Mouse (Mus musculus) thymus, adult 2 months (tissue): ENCODE measurements around the gene Msrb1. TPM values are rescaled to one million over a fixed set of nuclear protein-coding genes. Genes with fewer than 3 reads are reported as not detected.

Source experiments
- DNase-seq: peaks from one replicate; pipeline ENCODE4 v3.0.0; 2021
- H3K27ac ChIP-seq: fragments of 200-500 bp; 2 replicates; pipeline ENCODE4 v1.5.1; 2012; ENCODE audit warnings: low read length, control low read depth; ENCODE audit not compliant: control insufficient read depth, insufficient read depth
- H3K27me3 ChIP-seq: fragments of 200-500 bp; 2 replicates; pipeline ENCODE4 v1.6.1; 2012; ENCODE audit warnings: mild to moderate bottlenecking, low read length, moderate library complexity, mixed read lengths; ENCODE audit not compliant: control insufficient read depth, insufficient read depth
- H3K36me3 ChIP-seq: fragments of 200-500 bp; 2 replicates; pipeline ENCODE4 v1.6.1; 2012; ENCODE audit warnings: mild to moderate bottlenecking, low read length, moderate library complexity; ENCODE audit not compliant: control insufficient read depth, insufficient read depth
- H3K4me1 ChIP-seq: fragments of 200-500 bp; replicated peaks from 2 replicates; pipeline ENCODE4 v1.6.1; 2012; ENCODE audit warnings: low read length; ENCODE audit not compliant: control insufficient read depth, insufficient read depth
- H3K4me3 ChIP-seq: fragments of 200-500 bp; 2 replicates; pipeline ENCODE4 v1.5.1; 2012; ENCODE audit warnings: mild to moderate bottlenecking, low read length, control low read depth, moderate library complexity; ENCODE audit not compliant: control insufficient read depth, insufficient read depth
- CTCF ChIP-seq: fragments of 200-500 bp; IDR thresholded peaks from 2 replicates; pipeline ENCODE4 v1.5.1; 2012; ENCODE audit warnings: mild to moderate bottlenecking, control low read depth, low read length, moderate library complexity, borderline replicate concordance; ENCODE audit not compliant: control insufficient read depth, poor library complexity, insufficient read depth; ENCODE audit errors: extremely low read depth
- POLR2A ChIP-seq: fragments of 200-500 bp; IDR thresholded peaks from 2 replicates; pipeline ENCODE4 v1.6.1; 2012; ENCODE audit warnings: mild to moderate bottlenecking, low read length, control low read depth, moderate library complexity; ENCODE audit not compliant: control insufficient read depth, poor library complexity, insufficient read depth; ENCODE audit errors: extremely low read depth
- WGBS: fragments of 180-500 bp; shearing (Covaris S2); methylation state at CpG from one replicate; pipeline ENCODE4 v1.1.7; 2018; 5-methylcytosine and 5-hydroxymethylcytosine counted together
- polyA plus RNA-seq: library from polyadenylated mRNA; depleted of rRNA; stranded (reverse); fragments of >200 nt; gene quantifications from 2 replicates; pipeline ENCODE4 v1.2.3, GENCODE M21; 2012

Gene Msrb1
- polyA plus RNA-seq, 1 experiment, result 91.5 TPM

DNA sequence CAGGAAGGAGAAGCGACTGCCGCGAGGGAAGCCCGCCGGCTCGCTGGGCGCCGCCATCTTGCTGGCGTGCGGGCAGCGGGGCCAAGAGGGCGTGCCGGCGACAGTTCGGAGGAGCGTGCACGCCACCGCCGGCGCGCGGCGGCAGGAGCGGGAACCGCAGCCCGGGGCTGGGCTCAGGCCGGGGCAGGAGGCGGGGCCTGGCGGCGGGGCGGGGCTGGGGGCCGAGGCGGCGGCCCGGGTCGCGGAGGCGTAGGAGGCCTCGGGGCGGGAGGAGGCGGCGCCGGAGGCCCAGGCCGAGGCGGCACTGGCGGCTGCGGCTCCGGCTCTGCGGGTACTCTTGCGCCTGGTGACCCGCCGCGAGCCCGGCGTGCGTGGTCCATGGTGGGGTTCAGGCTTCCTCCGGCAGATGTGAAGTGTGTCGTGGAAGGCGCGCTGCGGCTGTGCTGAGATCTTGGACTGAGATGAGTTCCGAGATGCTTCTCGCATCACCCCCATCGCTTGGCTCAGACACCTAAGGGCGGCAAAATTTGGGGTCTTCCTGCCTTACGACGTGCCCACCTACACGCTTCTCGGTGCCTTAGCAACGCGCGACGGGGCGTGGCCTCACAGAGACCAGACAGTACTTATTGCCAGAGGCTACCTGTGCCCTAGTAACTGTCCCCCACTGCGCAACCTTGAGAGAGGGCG lies 40.3 kb upstream of the Msrb1 start, which contains the start of the genes Gfer and Noxo1:
Gene Gfer, minus strand, starts transcription at position 146 of the 687 bp plus-strand sequence.
Gene Noxo1, plus strand, starts transcription at position 224 of the 687 bp plus-strand sequence.
- Histone ChIP-seq H3K4me1 (peaks cover 17% of the 10 kb centered on the region), H3K4me3 (peak within 1 kb of the TSS; percentile 71), H3K36me3 (no peaks in the 10 kb centered on the region), H3K27ac (no peak within 1 kb of the TSS), H3K27me3 (no peaks in the 10 kb centered on the region)
- peak; percentile 24; the same call in 1 of the 2 replicates for TF ChIP-seq CTCF
- TF ChIP-seq POLR2A, result peak; percentile 63; the same call in 1 of the 2 replicates
- WGBS, result under 1% methylated on average over 75 of the region's 76 CpGs
- peak; percentile 87 for DNase-seq

- H3K36me3 ChIP-seq, result 0 out of 2 replicates have a peak, but pooled peaks cover 8% of the 10 kb centered on the region
- no peak for DNase-seq
- H3K27me3 ChIP-seq, result no peaks in the 10 kb centered on the region
- H3K4me3 ChIP-seq, result no peak overlapping the region
- TF ChIP-seq CTCF, result no peak
- no peak for TF ChIP-seq POLR2A
- WGBS, result 36% methylated on average over 5 of the region's 5 CpGs
- H3K4me1 ChIP-seq, result peaks cover 17% of the 10 kb centered on the region
- H3K27ac ChIP-seq, result peak overlapping the region; percentile 40
These were observed 38.5 kb upstream of the Msrb1 start for GRCm38 (mm10) chr17:24697985-24698384.

- 95% methylated on average over 9 of the region's 9 CpGs for WGBS
- TF ChIP-seq POLR2A (no peak), CTCF (no peak)
- H3K27ac ChIP-seq, result no peak overlapping the region
- no peaks in the 10 kb centered on the region for H3K27me3 ChIP-seq
- H3K4me3 ChIP-seq, result no peak overlapping the region
- H3K36me3 ChIP-seq, result peaks cover 8% of the 10 kb centered on the region; the same call in 1 of the 2 replicates
- H3K4me1 ChIP-seq, result peaks cover 17% of the 10 kb centered on the region
- no peak for DNase-seq
These were observed 37.7 kb upstream of the Msrb1 start for GRCm38 (mm10) chr17:24698715-24699114.

DNA sequence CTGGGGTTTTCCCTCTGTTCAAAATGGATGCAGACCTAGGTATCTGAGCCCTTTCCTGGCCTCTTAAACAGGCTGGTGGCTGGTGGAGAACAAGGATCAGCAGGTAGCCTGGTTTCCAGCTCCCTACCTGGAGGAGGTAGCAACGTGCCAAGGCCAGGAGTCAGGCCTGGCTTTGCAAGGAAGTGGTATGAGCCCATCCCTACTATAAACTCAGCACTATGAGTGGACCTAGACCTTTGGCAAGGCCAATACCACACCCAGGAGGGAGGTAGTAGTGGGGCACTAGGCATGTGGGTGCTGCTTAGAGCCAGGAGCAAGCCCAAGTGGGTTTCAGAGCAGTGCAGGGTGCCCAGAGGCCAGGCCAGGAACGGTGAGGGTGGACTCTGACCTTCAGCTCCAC lies 37.0 kb upstream of the Msrb1 start:
- no peak for DNase-seq
- WGBS, result 92% methylated on average over 2 of the region's 2 CpGs
- Histone ChIP-seq H3K4me3 (no peak overlapping the region), H3K27me3 (no peaks in the 10 kb centered on the region), H3K36me3 (peaks cover 12% of the 10 kb centered on the region), H3K27ac (no peak overlapping the region), H3K4me1 (peaks cover 17% of the 10 kb centered on the region)
- TF ChIP-seq CTCF (no peak), POLR2A (no peak)

- TF ChIP-seq CTCF (no peak), POLR2A (no peak)
- peaks cover 12% of the 10 kb centered on the region for H3K36me3 ChIP-seq
- WGBS, result 97% methylated on average over 9 of the region's 9 CpGs
- no peak overlapping the region for H3K4me3 ChIP-seq
- no peak overlapping the region for H3K27ac ChIP-seq
- no peaks in the 10 kb centered on the region for H3K27me3 ChIP-seq
- DNase-seq, result no peak
- H3K4me1 ChIP-seq, result peaks cover 14% of the 10 kb centered on the region
These were observed 35.2 kb upstream of the Msrb1 start for GRCm38 (mm10) chr17:24701251-24701650.

DNA sequence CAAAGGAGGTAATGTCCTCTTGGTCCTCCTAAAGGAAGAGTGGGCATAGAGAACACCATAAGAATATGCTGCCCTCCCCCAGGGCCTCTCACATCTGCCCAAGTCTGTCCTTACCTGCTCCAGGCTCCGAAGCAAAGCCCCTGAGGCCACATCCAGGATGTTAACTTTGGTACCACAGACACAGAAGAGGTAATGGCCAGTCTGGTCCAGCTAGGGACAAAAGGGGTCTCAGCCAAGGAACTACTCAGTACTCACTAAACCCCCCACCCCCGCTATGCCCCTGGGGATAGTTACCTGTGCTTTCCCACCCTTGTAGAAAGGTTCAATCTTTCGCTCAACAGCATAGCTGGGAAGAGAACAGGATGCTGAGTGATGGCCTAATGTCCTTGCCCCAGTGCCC lies 30.6 kb upstream of the Msrb1 start:
- H3K36me3 ChIP-seq, result peaks cover 12% of the 10 kb centered on the region
- no peaks in the 10 kb centered on the region for H3K27me3 ChIP-seq
- no peak overlapping the region for H3K4me3 ChIP-seq
- H3K27ac ChIP-seq, result no peak overlapping the region
- no peak for DNase-seq
- no peak for TF ChIP-seq CTCF
- TF ChIP-seq POLR2A, result no peak
- WGBS, result 97% methylated on average over 3 of the region's 3 CpGs
- no peaks in the 10 kb centered on the region for H3K4me1 ChIP-seq
